Comparison of ENCODE assay signal across 18 mouse cellular contexts in genomic region chr8:106615661-106616299, GRCm38 (mm10). TPM values are rescaled to one million over a fixed set of nuclear protein-coding genes. Genes with fewer than 3 reads are reported as not detected.
DNase-seq lines count a peak whose midpoint lies in the region; ATAC-seq and TF ChIP-seq lines count a peak whose summit lies in the region.
"Had no signal": no experiment of that assay in that cellular context is flagged by ENCODE, and none has a peak within 500 bp of the region (broad histone marks: within the 10 kb centered on the region; RNA-seq: fewer than 3 reads in every experiment).

No protein-coding gene starts in this region.

- DNase-seq in testis, postnatal 14 days (ENCODE audit: low spot score): peak; percentile 62
- DNase-seq in testis, postnatal 10 days (ENCODE audit: low spot score): no peak
- DNase-seq in kidney, adult 18-20 months: peak; percentile 62
- DNase-seq in large intestine, adult 2 months (ENCODE audit: low read depth, low spot score): peak; percentile 90
- peak; percentile 81 for DNase-seq in stomach, postnatal 0 days (ENCODE audit: low spot score)
- no peak for DNase-seq in midbrain, embryonic 11.5 days (ENCODE audit: low spot score, missing footprints)
- DNase-seq in cerebellum, adult 11-12 months: no peak
- DNase-seq: cerebellum, postnatal 25 days; gastrocnemius, postnatal 14 days; midbrain, embryonic 14.5 days; spleen, adult 18-20 months; thymus, postnatal 14 days had no signal

- 32% methylated on average over 10 of the region's 10 CpGs for WGBS in large intestine, adult 2 months
- WGBS in stomach, postnatal 0 days: 52% methylated on average over 10 of the region's 10 CpGs
- 80% methylated on average over 10 of the region's 10 CpGs for WGBS in midbrain, embryonic 11.5 days
- 83% methylated on average over 10 of the region's 10 CpGs for WGBS in midbrain, embryonic 15.5 days

- H3K9ac ChIP-seq in stomach, postnatal 0 days (ENCODE audit: low read length): no peak overlapping the region
- H3K9ac ChIP-seq in midbrain, embryonic 11.5 days (ENCODE audit: low read length): no peak overlapping the region
- no peak overlapping the region for H3K9ac ChIP-seq in midbrain, embryonic 15.5 days
- H3K9ac ChIP-seq: embryonic facial prominence, embryonic 13.5 days; hindbrain, embryonic 12.5 days; limb, embryonic 12.5 days; neural tube, embryonic 13.5 days had no signal

- no peaks in the 10 kb centered on the region for H3K9me3 ChIP-seq in stomach, postnatal 0 days (ENCODE audit: control insufficient read depth, low read length)
- H3K9me3 ChIP-seq in midbrain, embryonic 11.5 days (ENCODE audit: control insufficient read depth, low read length): no peaks in the 10 kb centered on the region
- H3K9me3 ChIP-seq in midbrain, embryonic 15.5 days: no peaks in the 10 kb centered on the region
- H3K9me3 ChIP-seq: embryonic facial prominence, embryonic 13.5 days; hindbrain, embryonic 12.5 days; limb, embryonic 12.5 days; neural tube, embryonic 13.5 days had no signal

- TF ChIP-seq EP300 in stomach, postnatal 0 days (optimal IDR thresholded peaks at IDR 0.05): peak; percentile 34

- no peaks in the 10 kb centered on the region; the same call in 1 of the 2 replicates for H3K4me1 ChIP-seq in stomach, postnatal 0 days (replicated peaks; ENCODE audit: control insufficient read depth, insufficient read depth)
- peaks cover 11% of the 10 kb centered on the region for H3K4me1 ChIP-seq in midbrain, embryonic 11.5 days (ENCODE audit: control insufficient read depth, insufficient read depth, low read length)
- H3K4me1 ChIP-seq in midbrain, embryonic 15.5 days: no peaks in the 10 kb centered on the region

- no peak overlapping the region for H3K4me3 ChIP-seq in stomach, postnatal 0 days (ENCODE audit: low read depth, low read length)
- no peak overlapping the region for H3K4me3 ChIP-seq in midbrain, embryonic 11.5 days (ENCODE audit: low read depth, low read length)
- H3K4me3 ChIP-seq in midbrain, embryonic 15.5 days: no peak overlapping the region
- H3K4me3 ChIP-seq: embryonic facial prominence, embryonic 13.5 days; hindbrain, embryonic 12.5 days; limb, embryonic 12.5 days; neural tube, embryonic 13.5 days had no signal

- H3K36me3 ChIP-seq in stomach, postnatal 0 days (ENCODE audit: control insufficient read depth, insufficient read depth, low read length): no peaks in the 10 kb centered on the region
- H3K36me3 ChIP-seq in midbrain, embryonic 11.5 days (ENCODE audit: control insufficient read depth, insufficient read depth, low read length): no peaks in the 10 kb centered on the region
- no peaks in the 10 kb centered on the region for H3K36me3 ChIP-seq in midbrain, embryonic 15.5 days (replicated peaks)
- H3K36me3 ChIP-seq: embryonic facial prominence, embryonic 13.5 days; hindbrain, embryonic 12.5 days; limb, embryonic 12.5 days; neural tube, embryonic 13.5 days had no signal

- H3K27ac ChIP-seq in stomach, postnatal 0 days (replicated peaks): peak overlapping the region; percentile 85
- H3K27ac ChIP-seq in midbrain, embryonic 11.5 days (ENCODE audit: low read depth, low read length): no peak overlapping the region
- H3K27ac ChIP-seq in midbrain, embryonic 15.5 days: no peak overlapping the region
- H3K27ac ChIP-seq: embryonic facial prominence, embryonic 13.5 days; hindbrain, embryonic 12.5 days; neural tube, embryonic 13.5 days had no signal

- no peak for TF ChIP-seq CTCF in stomach, postnatal 0 days (IDR thresholded peaks at IDR 0.05; ENCODE audit: low read depth)

- H3K4me2 ChIP-seq in stomach, postnatal 0 days (replicated peaks; ENCODE audit: low read depth): no peak overlapping the region
- no peak overlapping the region for H3K4me2 ChIP-seq in midbrain, embryonic 11.5 days
- H3K4me2 ChIP-seq in midbrain, embryonic 15.5 days: no peak overlapping the region
- H3K4me2 ChIP-seq: embryonic facial prominence, embryonic 13.5 days; hindbrain, embryonic 12.5 days; limb, embryonic 12.5 days; neural tube, embryonic 13.5 days had no signal

- ATAC-seq in stomach, postnatal 0 days (ENCODE audit: low FRiP score, low TSS enrichment): peak; percentile 74
- no peak for ATAC-seq in midbrain, embryonic 11.5 days (ENCODE audit: low FRiP score)
- no peak for ATAC-seq in midbrain, embryonic 15.5 days (replicated peaks)
- ATAC-seq: forebrain, embryonic 14.5 days had no signal

- no peaks in the 10 kb centered on the region for H3K27me3 ChIP-seq in stomach, postnatal 0 days (ENCODE audit: control insufficient read depth, insufficient read depth, low read length)
- no peaks in the 10 kb centered on the region for H3K27me3 ChIP-seq in midbrain, embryonic 11.5 days (ENCODE audit: control insufficient read depth, insufficient read depth, low read length)
- no peaks in the 10 kb centered on the region for H3K27me3 ChIP-seq in midbrain, embryonic 15.5 days (replicated peaks)
- H3K27me3 ChIP-seq: embryonic facial prominence, embryonic 13.5 days; hindbrain, embryonic 12.5 days; neural tube, embryonic 13.5 days had no signal

RNA-seq across cellular contexts. Expression of gene Cdh1, which starts 12.6 kb away (rescaled TPM):
- 167 and 291 TPM in 2 replicates for polyA plus RNA-seq in large intestine, adult 2 months (2012; rRNA removed)
- polyA plus RNA-seq in stomach, postnatal 0 days (2015; fragmentation: Nextera tagmentation; extraction: Ambion mirVana): 118 and 131 TPM in 2 replicates
- 5.7 and 6.4 TPM in 2 replicates for polyA plus RNA-seq in midbrain, embryonic 11.5 days (2014; fragmentation: Nextera tagmentation; extraction: Ambion mirVana)
- polyA plus RNA-seq in midbrain, embryonic 15.5 days (2015; fragmentation: Nextera tagmentation; extraction: Ambion mirVana): 6.9 and 8.5 TPM in 2 replicates

RNA-seq across cellular contexts. Expression of gene Gm10073, which starts 42.5 kb away (rescaled TPM):
- 106 and 113 TPM in 2 replicates for polyA plus RNA-seq in large intestine, adult 2 months (2012; rRNA removed)
- polyA plus RNA-seq in stomach, postnatal 0 days (2015; fragmentation: Nextera tagmentation; extraction: Ambion mirVana): 13.8 and 14.2 TPM in 2 replicates
- 4.6 and 7.5 TPM in 2 replicates for polyA plus RNA-seq in midbrain, embryonic 11.5 days (2014; fragmentation: Nextera tagmentation; extraction: Ambion mirVana)
- polyA plus RNA-seq in midbrain, embryonic 15.5 days (2015; fragmentation: Nextera tagmentation; extraction: Ambion mirVana): 5.7 and 9.6 TPM in 2 replicates

Comparison
In these comparisons a context has a peak if more than half of its experiments do, and no peak if none do; other contexts are left out.
1. DNase-seq: peak in testis, postnatal 14 days (single experiment), kidney, adult 18-20 months (single experiment), large intestine, adult 2 months (single experiment) and stomach, postnatal 0 days (single experiment); none in testis, postnatal 10 days (single experiment), midbrain, embryonic 11.5 days (single experiment) and cerebellum, adult 11-12 months (single experiment).
2. RNA of gene Cdh1, which starts 12.6 kb away (polyA plus RNA-seq): 167 to 291 TPM in large intestine, adult 2 months and 118 to 131 TPM in stomach, postnatal 0 days; 6.9 to 8.5 TPM in midbrain, embryonic 15.5 days and 5.7 to 6.4 TPM in midbrain, embryonic 11.5 days; every median in the first group is over 10 times any median in the second.